Mouse (Mus musculus) adrenal gland, adult 18-20 months (tissue): ENCODE data around the gene Cks1b. TPM values are rescaled to one million over a fixed set of nuclear protein-coding genes. Genes with fewer than 3 reads are reported as not detected.

ENCODE experiments used
- DNase-seq, 2 experiments: peaks; one replicate each; pipeline ENCODE4 v3.0.0; 2021 to 2022; ENCODE audit warnings: low spot score in 2 of 2
- total RNA-seq, 2 experiments: library from RNA; stranded (reverse); gene quantifications; 1 replicate in 1 of 2; 2 replicates in 1 of 2; pipeline ENCODE4 v1.2.3; 2021

Gene Cks1b
- total RNA-seq, 2 experiments from 2014 or later = 14.3 to 19.6 TPM

DNA sequence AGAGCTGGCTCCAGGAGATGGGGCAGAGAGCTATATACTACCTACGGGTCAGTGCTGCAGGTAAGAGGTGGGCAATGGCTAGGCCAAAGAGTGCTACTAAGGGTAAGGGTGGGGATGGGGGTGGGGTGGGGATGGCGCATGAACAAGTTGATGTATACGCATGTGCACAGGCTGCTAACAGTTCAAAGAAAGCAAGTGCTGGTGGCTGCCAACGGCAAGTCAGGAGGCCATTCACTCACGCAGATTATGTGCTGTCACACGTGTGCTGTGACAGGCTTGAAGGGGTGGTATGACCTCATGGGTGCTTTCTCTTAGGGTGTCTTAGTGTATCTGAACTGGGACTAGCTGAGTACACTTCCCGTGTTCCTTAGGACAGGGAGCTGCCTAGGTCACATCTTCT, 16.9 kb downstream of the Cks1b start:
- DNase-seq = no peak

DNA sequence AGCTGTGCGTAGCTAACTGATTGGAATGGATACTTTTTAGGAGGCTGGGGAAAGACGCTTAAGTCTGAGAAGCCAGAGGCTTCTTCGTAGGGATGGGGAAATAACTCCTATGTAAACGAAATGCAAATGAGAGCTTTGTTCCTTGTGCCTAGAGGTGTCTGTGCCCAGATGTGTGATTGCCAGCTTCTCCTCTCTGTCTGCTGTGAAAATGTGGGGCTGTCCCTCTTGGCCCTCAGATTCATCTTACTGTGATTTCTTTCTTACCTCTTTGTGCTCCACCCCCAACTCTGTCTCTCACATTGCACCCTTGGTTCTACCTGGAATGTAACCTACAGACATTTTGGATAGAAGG, 21.6 kb downstream of the Cks1b start:
- DNase-seq = no peak

- DNase-seq = peak; percentile 66 to 67
Observed at GRCm38 (mm10) chr3:89395806-89396653, 22.2 kb downstream of the Cks1b start.

DNA sequence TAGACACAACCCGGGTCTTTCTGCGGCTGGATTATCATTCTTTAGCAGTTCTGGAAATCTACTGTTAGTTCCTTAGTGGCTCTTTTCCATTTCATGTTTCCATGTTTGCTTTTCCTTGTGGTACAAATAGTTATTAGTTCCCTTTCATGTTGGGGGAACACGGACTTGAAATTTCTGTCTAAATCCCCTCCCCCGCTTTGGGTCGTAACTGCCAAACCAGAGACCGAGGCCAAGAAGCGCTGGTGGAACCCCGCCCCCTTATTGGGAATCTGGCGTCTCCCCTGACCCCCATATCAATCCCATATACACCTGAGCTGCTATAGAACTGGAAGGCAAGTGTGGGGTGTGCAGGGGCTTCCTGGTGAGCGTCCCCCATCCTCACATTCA, 22.8 kb downstream of the Cks1b start:
- DNase-seq = no peak

DNA sequence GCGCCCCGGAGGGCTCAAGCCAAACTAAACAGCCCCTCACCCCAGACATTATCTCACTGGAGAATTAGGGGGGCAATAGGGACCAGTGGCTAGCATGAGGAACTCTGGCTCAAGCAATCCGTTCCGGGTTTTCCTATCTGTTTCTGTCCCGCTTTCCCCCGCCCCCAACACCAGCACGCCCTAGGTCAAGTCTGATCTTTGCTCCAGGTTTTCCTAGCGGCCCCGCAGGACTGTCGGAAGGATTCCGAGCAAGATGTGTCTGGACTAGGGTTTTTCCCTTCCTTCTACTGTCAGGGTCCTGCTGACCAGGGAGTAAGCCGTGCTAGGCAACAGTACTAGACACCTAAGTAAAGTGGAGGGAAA, 23.3 kb downstream of the Cks1b start:
- peak; percentile 72 to 76 for DNase-seq

- peak; percentile 81 to 83 for DNase-seq
Observed at GRCm38 (mm10) chr3:89394006-89394893, 23.9 kb downstream of the Cks1b start, which contains the start of gene Zbtb7b. Gene Zbtb7b (minus strand): TSS chr3:89394776.

GRCm38 (mm10) chr3:89393605-89394004, 24.6 kb downstream of the Cks1b start:
- DNase-seq = peak; percentile 96 to 98

DNA sequence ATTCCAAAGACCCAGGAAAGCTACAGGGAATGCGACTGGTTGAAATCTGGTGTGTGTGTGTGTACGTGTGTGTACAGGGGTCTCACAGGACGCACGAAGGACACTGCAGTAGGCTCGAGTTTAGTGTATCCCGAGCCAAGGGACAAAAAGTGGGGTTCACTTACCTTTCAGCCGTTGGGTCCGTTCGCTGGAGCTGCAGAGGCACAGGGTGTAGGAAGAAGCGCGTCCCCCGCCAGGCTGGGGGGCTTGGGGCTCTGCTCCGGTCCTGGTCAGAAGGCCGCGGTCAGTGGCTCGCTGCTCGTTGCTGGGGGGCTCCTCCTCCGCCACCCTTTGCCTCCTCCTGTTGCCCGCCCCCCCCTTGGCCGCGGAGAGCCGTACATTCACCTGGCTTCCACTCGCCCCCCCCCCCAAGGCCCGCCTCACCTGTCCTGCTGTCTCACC, 25.3 kb downstream of the Cks1b start:
- peak; percentile 41 to 50 for DNase-seq

DNA sequence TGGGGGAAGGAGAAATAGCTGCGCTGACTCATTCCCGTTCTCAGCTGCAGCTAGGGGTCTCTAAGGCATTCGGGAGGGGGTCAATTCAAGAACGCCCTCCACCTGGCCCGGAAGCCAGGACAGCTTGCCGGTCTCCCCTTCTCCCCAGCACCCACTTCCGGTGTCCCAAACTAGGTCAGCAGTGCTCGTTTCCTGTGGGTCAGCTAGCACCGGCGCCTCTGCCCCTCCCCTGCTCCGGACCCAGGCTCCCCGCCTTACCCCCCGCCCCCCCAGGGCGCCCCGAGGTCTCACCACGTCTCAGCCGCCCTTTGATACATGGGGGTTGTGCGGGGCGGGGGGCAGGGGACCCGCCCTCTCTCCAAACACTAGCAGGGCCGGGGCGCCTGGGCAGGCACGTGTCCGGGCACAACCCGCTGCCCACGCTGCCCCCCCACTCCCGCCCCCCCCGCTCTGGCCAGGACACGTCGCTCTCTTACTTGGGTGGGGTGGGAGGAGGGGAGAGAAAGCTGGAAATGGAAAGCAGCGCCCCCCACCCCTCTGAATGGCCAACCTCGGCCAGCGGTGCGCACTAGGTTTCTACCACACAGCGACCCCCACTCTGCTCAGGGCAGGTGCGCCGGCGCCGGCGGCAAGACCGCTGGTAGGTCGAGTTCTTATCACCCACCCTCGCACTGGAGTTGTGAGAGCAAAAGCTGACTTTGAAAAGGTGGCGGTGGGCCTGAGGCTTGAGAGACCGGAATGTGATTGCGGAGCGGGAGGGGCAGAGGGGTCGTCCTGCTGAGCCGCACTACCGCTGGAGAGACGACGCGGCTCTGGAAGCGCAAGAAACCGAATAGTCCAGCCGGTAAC, 26.3 kb downstream of the Cks1b start:
- peak; percentile 63 to 72 for DNase-seq

- peak in 1 of 2 experiments; percentile 51 for DNase-seq
Observed at GRCm38 (mm10) chr3:89390699-89391662, 27.2 kb downstream of the Cks1b start.

DNA sequence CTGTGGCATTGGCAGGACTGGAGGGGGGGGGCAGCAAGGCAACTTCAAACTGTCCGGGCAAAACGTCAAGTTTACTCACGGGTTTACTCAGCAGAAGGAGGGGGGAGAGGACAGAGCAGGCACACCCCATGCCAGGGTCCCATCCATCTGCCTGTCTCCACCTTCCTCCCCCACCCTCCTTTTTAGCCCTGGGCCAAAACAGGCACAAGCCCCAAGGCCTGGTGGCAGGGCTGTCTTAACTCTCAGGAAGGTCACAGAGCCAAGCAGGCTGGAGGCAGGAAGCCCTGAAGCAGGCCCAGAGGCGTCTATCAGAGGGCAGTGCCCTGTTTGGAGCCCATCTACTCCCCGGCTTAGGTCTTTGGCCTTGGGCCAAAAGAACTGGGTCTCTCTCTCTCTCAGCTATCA, 28.1 kb downstream of the Cks1b start:
- DNase-seq = peak in 1 of 2 experiments; percentile 70

GRCm38 (mm10) chr3:89388901-89389740, 29.1 kb downstream of the Cks1b start:
- DNase-seq = no peak

GRCm38 (mm10) chr3:89388134-89388881, 29.9 kb downstream of the Cks1b start:
- DNase-seq = no peak

DNA sequence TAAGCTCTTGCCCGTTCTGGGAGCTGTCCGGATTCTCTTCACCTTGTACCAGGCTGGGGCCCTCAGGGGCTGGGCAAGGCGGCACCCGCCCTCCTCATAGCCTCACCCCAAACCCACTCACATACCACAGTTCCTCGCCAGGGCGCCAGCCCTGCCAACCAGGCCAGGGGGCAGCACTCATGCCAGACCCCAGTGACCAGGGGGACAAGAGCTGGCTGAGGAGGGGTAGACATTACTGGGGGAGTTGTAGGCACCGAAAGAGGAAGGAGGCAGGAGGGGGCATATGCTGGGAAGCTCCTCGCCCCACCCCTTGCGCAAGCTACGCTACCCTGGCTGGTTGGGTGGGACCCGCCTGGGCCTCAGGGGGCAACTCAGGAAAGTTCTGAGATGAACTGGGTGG, 30.6 kb downstream of the Cks1b start:
- DNase-seq = no peak

GRCm38 (mm10) chr3:89386438-89387420, 31.5 kb downstream of the Cks1b start:
- DNase-seq = no peak

GRCm38 (mm10) chr3:89385451-89385850, 32.7 kb downstream of the Cks1b start:
- no peak for DNase-seq
